ENCODE assay signal across 29 mouse cellular contexts in genomic region chr3:95944742-95945141, GRCm38 (mm10). TPM values are rescaled to one million over a fixed set of nuclear protein-coding genes. Genes with fewer than 3 reads are reported as not detected.
"Had no signal": no experiment of that assay in that cellular context is flagged by ENCODE, and none has a peak within 500 bp of the region (broad histone marks: within the 10 kb centered on the region; RNA-seq: fewer than 3 reads in every experiment).

No protein-coding gene starts in this region.

- H3K27me3 ChIP-seq: embryonic facial prominence, embryonic 12.5 days; embryonic facial prominence, embryonic 13.5 days; embryonic facial prominence, embryonic 15.5 days; forebrain, embryonic 12.5 days; forebrain, embryonic 13.5 days; forebrain, embryonic 15.5 days had no signal

- DNase-seq: cerebellum, adult 2 months; cerebellum, adult 8-10 months; cerebellum, adult 9-10 months; cerebellum, adult 9-11 months; cerebellum, postnatal 10 days; cerebellum, postnatal 14 days; cerebellum, postnatal 25 days; cerebellum, postnatal 36 days; embryo, embryonic 11 days; forebrain, postnatal 0 days; gastrocnemius, adult 2 months; gastrocnemius, postnatal 10 days; gastrocnemius, postnatal 14 days; gastrocnemius, postnatal 25 days; gastrocnemius, postnatal 36 days; heart, adult 11 months; heart, adult 18-20 months; heart, adult 2 months had no signal

- H3K9me3 ChIP-seq: embryonic facial prominence, embryonic 10.5 days; embryonic facial prominence, embryonic 12.5 days; embryonic facial prominence, embryonic 13.5 days; embryonic facial prominence, embryonic 15.5 days; forebrain, embryonic 10.5 days; forebrain, embryonic 12.5 days; forebrain, embryonic 13.5 days; forebrain, embryonic 15.5 days had no signal

- H3K27ac ChIP-seq: embryonic facial prominence, embryonic 10.5 days; embryonic facial prominence, embryonic 12.5 days; embryonic facial prominence, embryonic 13.5 days; embryonic facial prominence, embryonic 15.5 days; forebrain, embryonic 10.5 days; forebrain, embryonic 12.5 days; forebrain, embryonic 13.5 days; forebrain, embryonic 15.5 days; heart, adult 2 months had no signal

- ATAC-seq: forebrain, embryonic 13.5 days; forebrain, embryonic 14.5 days; forebrain, embryonic 15.5 days; forebrain, embryonic 16.5 days; forebrain, postnatal 0 days had no signal

- H3K4me3 ChIP-seq: embryonic facial prominence, embryonic 10.5 days; embryonic facial prominence, embryonic 12.5 days; embryonic facial prominence, embryonic 13.5 days; embryonic facial prominence, embryonic 15.5 days; erythroblast, embryonic 14.5 days; forebrain, embryonic 10.5 days; forebrain, embryonic 12.5 days; forebrain, embryonic 13.5 days; forebrain, embryonic 15.5 days; gastrocnemius, adult 2 months; heart, adult 2 months had no signal

- H3K4me2 ChIP-seq: embryonic facial prominence, embryonic 12.5 days; embryonic facial prominence, embryonic 13.5 days; embryonic facial prominence, embryonic 15.5 days; forebrain, embryonic 12.5 days; forebrain, embryonic 13.5 days; forebrain, embryonic 15.5 days had no signal

- H3K4me1 ChIP-seq: embryonic facial prominence, embryonic 10.5 days; embryonic facial prominence, embryonic 12.5 days; embryonic facial prominence, embryonic 13.5 days; embryonic facial prominence, embryonic 15.5 days; forebrain, embryonic 10.5 days; forebrain, embryonic 12.5 days; forebrain, embryonic 13.5 days; forebrain, embryonic 15.5 days had no signal

- H3K9ac ChIP-seq: embryonic facial prominence, embryonic 12.5 days; embryonic facial prominence, embryonic 13.5 days; embryonic facial prominence, embryonic 15.5 days; forebrain, embryonic 12.5 days; forebrain, embryonic 13.5 days; forebrain, embryonic 15.5 days; forebrain, postnatal 0 days had no signal

RNA-seq across cellular contexts. Expression of gene Car14, which starts 40.3 kb away (rescaled TPM):
- polyA plus RNA-seq: erythroblast, embryonic 14.5 days had no signal

RNA-seq across cellular contexts. Expression of gene BC028528, which starts 52.9 kb away (rescaled TPM):
- polyA plus RNA-seq: erythroblast, embryonic 14.5 days had no signal
